Mouse (Mus musculus) stomach, postnatal 0 days (tissue): ENCODE measurements around the gene Olfr574.

Experiments used
- CTCF ChIP-seq: IDR thresholded peaks from 2 replicates; pipeline ENCODE4 v1.5.1; 2016; ENCODE audit warnings: antibody characterized with exemption, low read depth, mild to moderate bottlenecking, moderate library complexity
- EP300 ChIP-seq: optimal IDR thresholded peaks from 2 replicates; pipeline ENCODE3; 2016; ENCODE audit warnings: antibody characterized with exemption

DNA sequence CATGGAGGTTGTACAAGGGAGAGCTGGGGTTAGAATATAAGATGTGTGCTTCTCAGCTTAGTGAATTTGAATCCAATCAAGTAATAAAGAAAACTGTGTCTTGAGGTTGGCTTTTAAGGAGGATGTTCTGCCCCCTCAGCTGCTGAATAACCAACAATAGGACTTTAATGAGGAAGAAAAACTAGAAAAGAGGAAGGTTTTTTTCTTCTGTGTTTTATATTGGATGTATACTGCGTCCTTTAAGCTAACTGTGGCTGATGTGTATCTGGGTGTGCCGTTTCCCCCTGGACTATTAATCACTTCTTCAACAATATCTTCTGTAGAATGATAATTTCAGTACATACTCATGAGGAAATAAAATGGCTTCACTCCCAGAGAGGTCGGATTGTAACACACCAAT lies 21.2 kb upstream of the Olfr574 start:
- TF ChIP-seq EP300 (no peak), CTCF (no peak)
